Mouse (Mus musculus): ENCODE measurements around the gene Eif4e2.

The Eif4e2 gene

DNA sequence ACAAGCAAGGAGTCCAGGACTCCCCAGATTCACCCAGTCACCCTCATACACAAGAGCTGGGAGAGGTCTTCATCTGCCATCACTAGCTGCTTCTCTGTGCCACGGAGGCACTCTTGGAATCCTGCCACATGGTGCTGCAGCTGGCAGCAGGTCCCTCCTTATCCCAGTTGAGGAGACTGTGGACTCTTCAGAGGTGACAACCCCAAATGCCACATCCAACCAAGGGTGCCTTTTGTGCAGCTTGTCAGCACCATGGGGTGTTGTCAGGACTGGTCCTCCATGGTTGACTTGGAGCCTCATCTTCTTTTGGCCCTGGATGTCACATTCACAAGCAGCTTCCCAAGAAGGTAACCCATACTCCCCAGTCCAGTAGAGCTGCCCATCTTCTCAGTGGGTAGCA is 11.9 kb upstream of the Eif4e2 start:
- 52% methylated on average over 1 of the region's 1 CpGs for WGBS

DNA sequence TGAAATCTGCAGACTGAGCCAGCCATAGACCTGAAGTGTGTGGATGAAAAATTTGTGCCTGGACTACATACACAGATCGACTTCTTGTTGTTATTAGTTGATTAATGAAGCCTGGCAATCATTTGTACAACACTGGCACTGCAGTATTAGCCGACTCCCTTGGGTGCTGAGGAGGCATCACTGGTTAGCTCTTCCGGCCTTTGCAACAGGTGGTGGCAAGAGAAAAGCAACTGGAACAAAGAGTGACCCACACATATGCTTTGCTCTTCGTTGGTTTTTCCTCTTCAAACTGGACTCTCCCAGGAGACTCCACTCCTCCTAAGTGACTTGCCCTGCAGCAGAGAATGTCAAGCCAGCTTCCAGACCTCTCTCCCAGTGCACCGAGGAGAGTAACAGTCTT is 9.9 kb upstream of the Eif4e2 start:
- 85% methylated on average over 5 of the region's 5 CpGs for WGBS

DNA sequence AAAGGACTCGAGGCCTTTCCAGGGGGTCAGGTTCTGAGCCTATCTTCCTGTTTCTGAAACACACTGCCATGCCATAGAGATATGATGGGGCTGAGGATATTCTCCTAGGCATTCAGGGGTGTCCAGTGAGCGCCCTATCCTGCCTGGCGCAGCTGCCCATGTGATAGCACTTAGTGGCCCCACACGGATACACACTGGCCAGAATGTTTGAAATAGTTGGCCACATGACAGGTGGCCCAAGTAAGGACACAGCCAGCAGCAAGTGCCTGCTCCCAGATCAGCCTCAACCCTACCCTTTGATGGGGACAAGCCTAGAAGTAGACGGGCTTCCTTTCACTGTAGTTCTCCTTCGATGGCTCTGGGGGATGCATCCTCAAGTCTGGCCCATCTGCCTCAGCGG is 9.2 kb upstream of the Eif4e2 start, which contains the start of gene Chrng:
Chrng (plus strand) TSS at position 193 of the 400 bp plus-strand sequence.
- 91% methylated on average over 7 of the region's 7 CpGs for WGBS

DNA sequence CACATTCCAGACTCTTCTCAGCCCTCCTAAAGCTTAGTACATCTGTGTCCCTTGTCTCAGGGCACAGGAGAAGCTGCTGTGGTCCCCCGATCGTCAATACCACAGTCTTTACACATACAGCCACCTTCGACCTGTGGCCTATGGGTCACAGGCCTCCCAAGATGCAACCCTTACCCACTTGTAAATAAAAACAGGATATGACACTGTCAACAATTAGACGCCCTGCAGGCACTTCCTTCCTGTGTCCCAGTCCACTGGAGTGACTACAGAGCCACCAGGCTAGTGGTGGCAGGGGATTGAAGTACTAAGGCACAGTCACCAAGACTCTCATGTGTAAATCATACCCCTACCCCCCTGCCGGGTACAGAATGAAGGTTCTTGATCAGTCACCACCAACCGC is 8.7 kb upstream of the Eif4e2 start:
- 80% methylated on average over 6 of the region's 6 CpGs for whole genome bisulfite sequencing

DNA sequence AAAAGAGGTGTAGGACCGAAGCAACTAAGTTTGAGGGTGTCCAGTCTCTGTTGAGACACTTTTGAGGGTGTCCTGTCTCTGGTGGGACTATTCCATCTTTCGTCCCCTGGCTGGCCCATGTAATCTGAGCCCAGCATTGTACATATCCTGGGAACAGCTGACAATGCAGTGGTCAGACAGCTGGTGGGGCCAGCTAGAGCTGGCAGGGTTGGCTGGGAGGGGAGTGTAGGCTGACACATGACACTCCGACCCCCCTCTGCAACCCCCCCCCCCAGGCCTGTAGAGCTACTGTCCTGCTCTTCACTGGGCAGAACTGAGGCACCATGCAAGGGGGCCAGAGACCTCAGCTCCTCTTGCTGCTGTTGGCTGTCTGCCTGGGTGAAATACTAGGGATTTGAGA is 8.2 kb upstream of the Eif4e2 start:
- 61% methylated on average over 3 of the region's 3 CpGs for WGBS

DNA sequence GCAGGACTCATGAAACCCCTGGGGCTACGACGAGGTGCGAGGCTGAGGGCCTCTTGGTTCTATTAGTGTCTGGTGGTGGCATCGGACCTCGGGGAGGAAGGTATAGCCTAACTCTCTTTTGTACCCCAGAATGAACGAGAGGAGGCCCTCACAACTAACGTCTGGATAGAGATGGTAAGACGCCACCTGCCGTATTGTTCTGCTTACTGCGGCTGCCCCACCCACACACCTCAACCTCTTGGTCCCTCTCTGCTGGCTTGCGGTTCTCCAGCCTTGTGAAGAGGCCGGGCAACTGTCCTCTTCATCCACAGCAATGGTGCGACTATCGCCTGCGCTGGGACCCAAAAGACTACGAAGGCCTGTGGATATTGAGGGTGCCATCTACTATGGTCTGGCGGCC is 7.4 kb upstream of the Eif4e2 start:
- WGBS, result 40% methylated on average over 17 of the region's 17 CpGs

DNA sequence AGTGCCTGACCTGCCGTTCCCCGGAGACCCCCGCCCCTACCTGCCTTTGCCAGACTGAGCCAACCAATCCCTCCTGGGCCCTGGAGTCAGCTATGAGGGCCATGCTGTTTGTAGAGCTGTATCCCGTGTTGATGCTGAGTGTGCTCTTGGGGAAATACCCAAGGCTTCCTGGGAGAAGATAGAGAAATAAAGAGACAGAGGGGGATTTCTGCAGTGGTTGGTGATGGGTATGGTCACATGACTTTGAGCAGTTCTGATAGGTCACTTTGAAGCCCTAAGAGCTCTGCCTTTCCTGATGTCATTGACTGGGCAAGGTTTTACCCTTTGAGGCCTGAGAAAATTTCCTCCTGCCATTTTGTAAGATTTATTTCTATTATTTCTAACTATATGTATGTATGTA is 2.3 kb upstream of the Eif4e2 start:
- 89% methylated on average over 4 of the region's 4 CpGs for WGBS

DNA sequence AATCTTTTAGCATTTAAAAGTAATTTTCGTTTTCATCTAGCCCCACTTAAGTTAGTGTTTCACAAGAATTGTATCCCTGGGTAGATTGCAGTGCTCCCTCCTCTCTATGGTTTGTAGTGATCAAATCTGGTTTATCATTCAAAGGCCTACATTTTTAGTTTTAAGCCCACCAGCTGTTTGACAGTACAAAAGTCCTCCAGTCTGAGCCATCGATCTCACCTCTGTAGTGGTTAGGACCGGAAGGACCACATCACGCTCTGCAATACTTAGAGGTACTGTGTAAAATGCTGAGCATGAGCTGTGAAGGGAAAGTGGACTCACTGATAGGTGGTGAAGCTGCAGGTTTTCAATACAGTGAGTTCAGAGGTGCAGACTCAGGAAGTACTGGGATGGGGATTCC is 1.0 kb downstream of the Eif4e2 start:
- 12% methylated on average over 4 of the region's 4 CpGs for WGBS

DNA sequence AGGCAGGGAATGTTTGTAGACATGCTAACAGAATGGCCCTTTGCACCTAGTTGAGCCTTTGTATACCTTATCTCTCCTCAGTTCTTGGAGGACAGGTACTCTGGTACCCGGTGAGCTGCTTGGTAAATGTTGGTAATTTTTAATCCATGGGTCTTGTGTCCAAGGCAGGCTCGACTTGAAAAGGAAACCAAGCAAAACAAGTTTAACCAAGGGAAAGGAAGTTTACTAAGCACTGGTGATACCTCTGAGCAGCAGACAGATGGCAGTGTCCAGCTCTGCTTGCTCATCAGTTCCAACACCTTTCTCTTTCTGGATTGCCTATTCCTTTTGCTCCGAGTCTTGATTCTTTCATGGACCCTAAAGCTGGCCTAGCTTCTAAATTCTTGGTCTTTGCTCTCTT is 4.2 kb downstream of the Eif4e2 start:
- WGBS, result 33% methylated on average over 3 of the region's 3 CpGs

DNA sequence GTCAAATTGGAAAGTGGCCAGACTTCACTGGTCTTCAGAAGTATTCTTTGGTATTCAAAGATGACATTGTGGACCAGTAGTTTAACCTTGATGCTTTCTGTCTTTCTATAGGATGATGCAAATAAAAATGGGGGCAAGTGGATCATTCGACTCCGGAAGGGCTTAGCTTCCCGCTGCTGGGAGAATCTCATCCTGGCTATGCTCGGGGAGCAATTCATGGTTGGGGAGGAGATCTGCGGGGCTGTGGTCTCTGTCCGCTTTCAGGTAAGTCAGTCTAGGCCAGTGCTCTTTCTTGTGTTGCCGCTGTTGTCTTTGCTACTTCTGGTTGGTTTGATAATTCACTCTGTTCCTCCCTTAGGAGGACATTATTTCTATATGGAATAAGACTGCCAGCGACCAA is 12.0 kb downstream of the Eif4e2 start:
- 97% methylated on average over 8 of the region's 8 CpGs for WGBS

DNA sequence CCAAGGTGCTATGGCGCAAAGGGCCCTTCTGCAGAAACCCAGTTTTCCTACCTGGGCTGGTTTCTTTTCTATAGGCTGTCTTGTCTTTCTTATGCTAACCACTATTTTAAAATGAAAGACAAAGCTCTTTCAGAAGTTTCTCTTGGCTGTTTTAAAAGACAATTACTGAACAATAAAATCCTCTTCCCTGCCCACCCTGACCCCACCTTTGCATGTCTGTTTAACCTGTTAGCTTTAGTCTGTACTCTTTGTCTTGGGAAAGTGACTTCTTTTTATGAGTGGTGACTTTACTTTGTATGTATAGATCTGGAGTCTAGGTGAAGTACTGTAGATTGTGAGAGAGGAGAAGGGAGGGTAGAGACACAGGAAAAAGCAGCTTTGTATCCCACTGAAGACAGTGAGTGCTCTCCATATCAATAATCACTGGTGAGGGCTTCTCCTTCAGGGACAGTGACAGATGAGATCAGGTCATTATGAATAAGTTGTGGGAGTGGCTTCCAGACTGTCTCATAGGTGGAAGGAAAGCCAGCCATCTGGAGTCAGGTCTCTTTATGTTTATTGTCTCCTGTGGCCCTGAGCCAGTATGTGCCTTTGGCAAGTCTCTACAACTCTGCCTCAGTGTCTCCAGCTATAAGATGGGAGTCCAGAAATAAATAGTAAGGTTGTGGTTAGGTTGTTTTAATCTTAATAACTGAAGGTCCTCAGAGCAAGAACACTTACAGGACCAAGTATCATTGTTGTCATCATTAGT is 12.9 kb downstream of the Eif4e2 start:
- WGBS, result 96% methylated on average over 1 of the region's 1 CpGs

DNA sequence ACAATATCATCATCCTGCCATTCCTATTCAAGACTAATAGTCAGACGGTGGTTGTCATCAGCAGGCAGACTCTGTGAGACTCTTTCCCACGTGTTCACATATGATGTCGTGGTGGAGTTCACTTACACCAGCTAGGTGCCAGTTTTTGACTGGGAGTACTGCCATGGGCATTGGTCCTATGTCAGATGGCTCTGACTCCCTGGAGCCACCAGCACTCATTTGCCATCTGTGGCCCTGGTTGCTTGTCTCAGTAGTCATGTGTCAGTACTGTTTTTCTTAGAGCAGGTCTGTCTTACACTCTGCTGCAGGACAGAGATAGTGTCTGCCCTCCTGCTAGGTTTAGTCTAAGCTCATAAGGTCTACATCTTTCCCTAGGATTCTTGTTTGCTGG is 13.4 kb downstream of the Eif4e2 start:
- 67% methylated on average over 3 of the region's 3 CpGs for WGBS

DNA sequence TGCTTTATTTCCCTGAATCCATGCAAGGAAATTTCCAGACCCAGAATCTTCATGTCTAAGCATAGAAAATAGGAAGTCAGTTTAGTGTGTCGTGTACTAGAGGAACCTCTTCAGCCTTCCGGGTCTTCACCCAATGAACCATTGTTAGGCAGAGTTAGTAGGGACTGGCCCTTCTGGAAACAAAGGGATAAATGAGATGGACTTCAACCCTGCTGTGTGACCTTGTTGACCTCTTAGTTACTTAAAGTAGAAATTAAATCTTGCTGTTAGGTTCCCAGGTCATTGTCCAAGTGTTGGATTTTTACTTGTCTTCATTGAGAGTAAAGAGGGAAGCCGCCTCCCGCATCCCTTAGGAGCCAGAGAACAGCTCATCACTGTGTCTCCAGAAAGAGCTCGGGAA is 16.9 kb downstream of the Eif4e2 start:
- WGBS, result 67% methylated on average over 5 of the region's 5 CpGs

DNA sequence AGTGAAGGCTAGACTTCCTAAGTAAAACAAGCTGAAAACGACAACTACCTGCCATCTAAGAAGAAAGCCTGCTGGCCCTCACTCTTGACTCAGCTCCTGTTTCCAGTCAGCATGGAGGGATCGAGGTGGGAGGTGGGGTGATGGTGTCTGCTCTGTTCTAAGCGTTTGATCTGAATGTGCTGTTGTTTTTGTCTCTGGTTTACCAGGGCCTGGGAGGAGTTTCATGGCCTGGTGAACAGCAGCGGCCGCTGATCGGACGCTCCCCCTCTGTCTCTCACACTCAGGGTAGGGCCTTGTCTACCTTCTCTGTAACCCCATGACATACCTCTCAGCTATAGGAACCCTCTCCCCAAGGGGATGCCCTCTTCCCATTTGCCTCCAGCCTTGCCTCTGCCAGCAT is 18.5 kb downstream of the Eif4e2 start:
- WGBS, result 77% methylated on average over 7 of the region's 7 CpGs

DNA sequence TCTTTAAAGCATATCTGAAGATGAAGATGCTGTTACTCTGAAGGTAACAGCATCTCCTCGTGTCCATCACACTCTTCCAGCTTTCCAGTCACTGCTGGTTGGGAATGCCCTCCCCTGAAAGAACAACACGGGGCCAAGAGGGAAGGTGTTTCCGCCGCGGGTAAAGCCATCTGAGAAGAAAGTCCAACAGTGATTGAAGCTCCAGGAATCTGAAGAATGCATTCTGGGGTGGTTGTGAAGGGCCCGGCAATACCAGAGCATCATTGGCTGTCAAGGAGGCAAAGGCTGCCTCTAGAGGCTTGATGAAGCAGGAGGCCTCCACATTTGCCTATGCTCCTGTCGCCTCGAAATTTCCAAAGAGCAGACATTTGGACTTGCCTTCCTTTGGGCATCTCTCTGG is 25.3 kb downstream of the Eif4e2 start:
- WGBS, result 78% methylated on average over 8 of the region's 8 CpGs

DNA sequence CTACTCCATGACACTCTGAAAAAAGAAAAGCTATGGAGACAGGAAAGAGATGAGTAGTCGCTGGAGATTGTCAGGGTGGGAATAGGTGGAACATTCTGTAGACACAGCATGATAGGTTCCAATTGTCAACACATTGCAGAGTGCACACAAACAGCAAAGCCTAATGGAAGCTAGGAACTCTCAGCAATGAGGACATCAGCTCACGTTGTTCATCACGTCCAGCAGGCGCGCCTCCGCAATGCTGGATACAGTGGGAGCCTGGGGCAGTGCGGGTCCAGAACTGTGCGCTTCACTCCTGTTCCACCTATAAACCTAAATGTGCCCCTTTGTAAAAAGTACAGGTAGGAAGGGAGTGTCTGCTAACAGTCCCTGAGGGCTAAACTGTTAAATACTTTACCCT is 29.3 kb downstream of the Eif4e2 start:
- 89% methylated on average over 8 of the region's 8 CpGs for WGBS

DNA sequence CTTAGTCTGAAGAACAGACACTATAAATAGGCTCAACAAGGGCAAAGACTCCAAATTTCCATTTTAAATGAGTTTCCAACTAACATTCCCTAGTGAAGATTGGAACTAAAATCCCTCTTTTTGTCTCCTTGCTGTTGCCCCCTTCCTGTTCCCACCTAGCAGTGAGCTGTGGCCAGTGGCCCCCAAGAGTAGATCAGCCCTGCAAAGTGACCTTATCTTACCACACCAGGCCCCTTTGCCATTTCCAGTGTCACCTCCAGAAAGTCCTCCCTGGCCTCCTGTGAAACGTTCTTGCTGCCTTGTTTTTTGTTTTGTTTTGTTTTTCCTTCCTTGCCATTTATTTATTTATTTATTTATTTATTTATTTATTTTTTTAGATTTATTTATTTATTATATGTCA is 31.7 kb downstream of the Eif4e2 start:
- 43% methylated on average over 1 of the region's 1 CpGs for WGBS

DNA sequence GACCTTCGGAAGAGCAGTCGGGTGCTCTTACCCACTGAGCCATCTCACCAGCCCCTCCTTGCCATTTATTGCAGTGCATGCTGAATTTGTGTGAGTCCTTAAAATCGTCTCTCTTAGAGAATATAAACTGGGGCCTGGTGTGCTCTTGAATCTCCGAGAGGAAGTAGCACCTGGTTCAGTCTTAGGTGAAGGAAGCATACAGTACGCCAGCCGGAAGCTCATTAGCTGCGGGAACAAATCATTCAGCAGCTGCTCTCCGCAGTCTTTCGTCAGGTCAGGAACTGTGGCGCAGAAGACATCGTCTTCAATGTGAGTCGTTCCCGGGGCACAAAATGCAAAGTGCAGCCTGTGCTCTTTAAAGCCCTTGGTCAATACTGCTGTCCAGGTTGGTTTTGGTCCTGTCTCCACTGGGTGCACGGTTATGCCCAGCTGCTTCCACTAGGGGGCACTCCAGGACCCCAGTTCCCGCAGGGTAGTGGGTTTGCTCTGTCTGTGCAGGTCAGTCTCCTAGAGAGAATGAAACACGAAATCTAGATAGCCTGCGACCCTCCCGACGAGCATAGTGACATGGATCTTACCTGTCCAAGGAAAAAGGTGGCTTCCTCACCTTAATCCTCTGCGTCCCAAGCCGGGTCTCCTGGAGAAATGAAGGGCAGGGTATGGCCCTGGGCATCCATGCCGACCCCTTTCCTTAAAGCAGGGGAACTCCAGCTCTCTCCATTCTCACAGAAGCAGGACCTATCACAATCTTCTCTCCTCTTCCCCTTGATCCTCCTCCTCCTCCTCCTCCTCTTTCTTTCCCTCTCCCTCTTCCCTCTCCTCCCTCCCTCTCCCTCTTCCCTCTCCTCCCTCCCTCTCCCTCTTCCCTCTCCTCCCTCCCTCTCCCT is 32.5 kb downstream of the Eif4e2 start:
- 25% methylated on average over 22 of the region's 22 CpGs for WGBS

DNA sequence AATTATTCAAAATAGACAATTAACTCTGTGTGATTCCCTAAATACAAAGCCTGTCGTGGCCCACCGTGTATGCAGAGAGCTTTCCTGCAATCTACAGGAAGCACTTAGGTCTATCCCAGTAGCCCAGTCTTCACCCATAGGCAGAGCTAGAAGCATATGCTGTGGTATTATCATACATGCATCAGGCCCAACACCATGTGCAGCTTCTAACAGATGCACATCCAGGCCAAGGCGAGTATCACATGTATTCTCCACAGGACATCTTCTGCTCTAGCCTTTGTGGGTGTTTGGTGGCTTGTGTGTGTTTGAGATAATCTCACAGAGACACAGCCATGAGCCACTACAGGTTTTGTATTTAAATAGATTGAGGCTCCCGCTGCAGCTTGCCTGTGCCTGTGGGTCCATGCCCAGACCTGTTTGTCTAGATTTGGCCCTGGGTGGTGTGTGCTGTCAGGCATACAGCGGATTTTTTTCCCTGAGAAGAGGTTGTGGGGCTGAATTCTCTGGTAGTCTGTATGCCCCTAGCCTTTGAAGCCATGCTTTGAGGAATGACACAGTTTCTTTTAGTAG is 38.4 kb downstream of the Eif4e2 start:
- 62% methylated on average over 5 of the region's 5 CpGs for WGBS

DNA sequence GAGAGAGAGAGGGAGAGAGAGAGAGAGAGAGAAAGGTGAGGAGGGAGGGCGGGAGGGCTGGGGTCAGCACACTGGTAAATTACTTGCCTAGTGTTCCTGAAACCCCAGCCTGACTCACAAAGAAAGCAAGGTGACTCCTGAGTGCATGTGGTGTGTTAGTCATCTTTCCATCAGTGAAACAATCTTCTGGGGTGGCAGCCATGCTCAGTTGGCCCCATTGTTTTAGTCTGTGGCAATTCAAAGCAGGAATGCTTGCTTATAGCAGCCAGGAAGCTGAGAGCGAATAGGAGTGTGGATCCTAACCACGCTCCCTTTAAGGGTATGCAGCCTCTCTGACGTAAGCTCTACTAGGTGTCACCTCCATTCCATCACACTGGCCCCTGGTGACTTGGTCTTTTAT is 41.5 kb downstream of the Eif4e2 start:
- WGBS, result 80% methylated on average over 4 of the region's 4 CpGs

DNA sequence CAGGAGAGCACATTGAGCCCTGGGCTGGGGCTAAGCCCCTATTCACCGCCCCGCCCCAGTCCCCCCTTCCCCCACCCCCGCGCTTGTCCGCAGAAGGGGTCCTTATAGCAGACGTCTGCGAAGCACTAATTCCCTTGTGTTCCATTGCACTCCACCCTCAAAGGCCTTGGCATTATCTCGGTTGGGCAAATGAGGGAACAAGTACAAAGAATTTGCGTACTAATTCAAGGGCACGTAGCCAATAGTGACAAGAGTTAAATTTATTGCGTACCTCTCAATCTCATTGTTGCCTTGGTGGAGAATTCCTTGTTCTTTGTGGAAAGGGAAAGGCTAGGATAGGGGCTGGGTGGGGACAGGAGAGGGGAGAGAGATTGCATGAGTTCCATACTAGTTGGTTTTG is 44.0 kb downstream of the Eif4e2 start:
- WGBS, result 41% methylated on average over 11 of the region's 11 CpGs

DNA sequence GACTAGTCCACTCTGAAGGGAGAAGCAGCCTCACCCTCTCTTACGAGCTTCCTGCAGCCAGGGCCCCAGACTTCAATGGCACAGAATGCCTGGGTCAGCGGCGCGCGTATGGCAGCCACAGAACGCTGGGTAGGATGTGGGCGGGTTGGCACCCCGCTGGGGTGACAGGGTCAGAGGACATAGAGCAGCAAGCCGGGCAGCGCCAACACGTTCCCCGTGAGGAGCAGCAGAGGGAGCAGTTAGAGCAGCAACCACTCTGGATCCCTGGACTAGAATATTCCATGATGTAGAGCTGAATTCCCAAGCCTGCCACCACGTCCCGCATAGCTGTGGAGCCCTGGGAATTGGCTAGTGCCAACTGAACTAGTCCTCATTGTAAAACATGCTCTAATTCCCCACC is 44.8 kb downstream of the Eif4e2 start:
- 27% methylated on average over 14 of the region's 14 CpGs for whole genome bisulfite sequencing

DNA sequence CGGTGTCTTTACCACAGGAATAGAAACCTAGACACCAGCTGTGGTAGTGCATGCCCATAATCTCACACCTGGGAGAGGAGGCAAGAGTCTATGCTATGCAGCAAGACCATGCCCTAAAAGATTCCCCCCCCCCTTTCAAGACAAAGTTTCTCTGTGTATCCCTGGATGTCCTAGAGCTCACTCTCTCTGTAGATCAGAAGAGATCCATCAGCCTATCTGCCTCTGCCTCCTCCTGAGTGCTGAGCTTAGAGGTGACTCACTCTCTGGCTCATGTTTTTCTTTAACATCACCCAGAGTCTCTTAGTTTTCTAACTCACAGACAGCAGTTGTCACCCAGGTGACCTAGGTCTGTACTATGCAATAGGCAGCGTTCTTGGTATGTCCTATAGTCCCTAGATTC is 45.6 kb downstream of the Eif4e2 start:
- 94% methylated on average over 2 of the region's 2 CpGs for WGBS
